Mouse (Mus musculus): ENCODE measurements at regions not wholly inside any gene's neighbourhood (a gene's known extent, or its start where the extent isn't known, plus 50 kb on each side); places are given as distances from the start of the nearest gene placed in this dataset.
A peak's percentile ranks its signal among the peaks of the same experiment; 100 is the strongest.
"Not testable (repeated sequence)": the region's sequence is repeated elsewhere in the genome, so short reads cannot be mapped to it uniquely, and the experiment has no call there.

DNA sequence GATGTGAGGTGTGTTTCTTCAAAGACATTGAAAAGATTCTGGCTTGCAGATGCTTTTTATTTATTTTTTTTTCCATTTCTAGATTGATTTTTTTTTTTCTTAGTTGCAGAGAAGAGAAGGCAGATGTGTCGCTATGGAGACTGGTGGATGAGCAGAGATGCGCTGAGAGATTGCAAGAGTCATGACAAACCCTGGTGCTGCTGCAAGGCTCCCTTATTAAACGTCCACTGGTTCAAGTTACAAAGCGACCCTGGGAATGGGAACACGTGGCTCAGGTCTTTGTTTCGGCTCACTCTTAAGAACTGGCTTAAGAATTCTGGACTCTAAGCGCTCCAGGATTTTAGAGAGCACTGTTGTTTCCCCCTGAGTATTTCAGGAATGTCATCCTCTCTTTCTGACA is 403.1 kb downstream of the Med10 start:
- peak; percentile 52 for DNase-seq

DNA sequence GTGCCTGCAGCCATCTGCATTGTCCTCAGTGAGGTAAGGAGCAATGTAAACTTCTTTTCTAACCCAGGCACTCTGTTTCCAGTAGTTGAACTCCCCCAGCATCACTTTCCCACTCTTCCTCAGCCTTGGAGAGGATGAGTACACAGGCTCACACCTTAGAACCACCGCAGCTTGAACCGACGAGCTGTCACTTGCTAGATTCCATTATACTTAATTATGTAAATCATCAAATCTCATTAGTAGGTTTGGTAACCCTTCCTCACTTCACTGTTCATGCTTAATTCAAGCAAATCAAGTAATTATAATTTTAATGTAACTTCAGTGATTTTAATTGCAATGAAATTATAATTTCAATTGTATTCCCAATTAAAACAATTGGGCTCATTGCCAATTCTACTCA is 408.0 kb downstream of the Med10 start:
- peak; percentile 68 for DNase-seq

DNA sequence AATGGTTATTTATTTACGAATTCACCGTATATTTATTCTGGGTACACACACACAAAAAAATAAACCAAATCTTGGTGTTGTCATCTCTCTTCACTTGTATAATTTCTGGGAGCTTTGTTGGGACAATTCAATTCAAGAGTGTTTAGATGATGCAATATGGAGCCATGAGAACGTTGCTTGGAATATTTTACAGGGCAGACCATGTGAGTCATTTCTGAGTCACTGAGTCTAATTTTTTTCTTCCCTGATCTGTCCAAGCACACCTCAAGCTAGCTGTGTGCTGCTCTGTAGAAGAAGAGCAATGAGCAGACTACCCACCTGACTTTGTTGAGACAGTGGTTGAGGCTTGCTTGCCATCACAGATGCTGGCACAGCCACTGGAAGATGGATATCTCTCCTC is 410.8 kb downstream of the Med10 start:
- peak; percentile 40 for DNase-seq

DNA sequence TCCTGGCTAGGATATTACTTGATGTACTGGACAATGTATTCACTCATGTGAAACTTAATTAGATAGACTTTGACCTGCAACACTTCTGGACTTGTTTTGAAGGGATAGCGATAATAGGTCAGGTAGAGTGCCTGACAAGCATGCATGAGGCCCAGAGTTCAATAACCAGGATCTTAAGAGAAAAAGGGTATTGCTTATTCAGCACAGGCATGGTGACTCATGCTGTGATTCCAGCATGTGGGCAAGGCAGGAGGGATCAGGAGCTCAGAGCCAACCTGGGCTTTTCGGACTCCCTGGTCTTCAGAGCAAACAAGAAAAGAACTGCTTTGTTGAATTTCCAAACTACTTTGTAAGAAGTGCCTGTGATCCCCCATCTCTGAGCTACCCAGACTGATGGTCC is 411.4 kb downstream of the Med10 start:
- DNase-seq = peak; percentile 70

DNA sequence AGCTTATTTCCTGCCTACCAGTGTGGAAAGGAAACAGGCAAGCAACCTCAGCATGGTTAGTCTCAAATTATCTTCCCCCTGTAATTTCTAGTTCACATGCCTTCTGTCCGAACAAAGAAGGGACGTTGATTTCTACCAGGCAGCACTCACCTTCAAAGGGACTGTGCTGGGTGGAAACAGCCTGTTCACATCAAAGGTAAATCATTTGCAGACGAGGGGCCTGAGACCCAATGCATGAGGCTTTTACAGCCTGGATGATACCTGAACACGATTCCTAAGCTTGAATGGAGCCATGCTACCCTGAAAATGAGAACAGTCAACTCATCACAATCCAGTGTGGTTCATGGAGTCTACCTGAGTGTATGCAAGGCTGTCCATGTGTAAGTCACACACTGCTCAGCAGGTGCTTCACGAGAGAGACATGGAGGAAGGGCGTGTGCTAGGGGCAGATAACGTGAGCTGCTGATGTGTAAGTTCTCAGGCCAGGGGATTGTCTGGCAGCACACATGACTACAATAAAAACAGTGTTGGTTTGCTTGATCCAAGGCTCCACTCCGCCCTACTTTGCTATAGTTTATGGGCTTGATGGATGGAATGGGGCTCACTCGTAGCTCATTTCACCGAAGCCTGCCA is 411.9 kb downstream of the Med10 start:
- peak; percentile 24 for DNase-seq

DNA sequence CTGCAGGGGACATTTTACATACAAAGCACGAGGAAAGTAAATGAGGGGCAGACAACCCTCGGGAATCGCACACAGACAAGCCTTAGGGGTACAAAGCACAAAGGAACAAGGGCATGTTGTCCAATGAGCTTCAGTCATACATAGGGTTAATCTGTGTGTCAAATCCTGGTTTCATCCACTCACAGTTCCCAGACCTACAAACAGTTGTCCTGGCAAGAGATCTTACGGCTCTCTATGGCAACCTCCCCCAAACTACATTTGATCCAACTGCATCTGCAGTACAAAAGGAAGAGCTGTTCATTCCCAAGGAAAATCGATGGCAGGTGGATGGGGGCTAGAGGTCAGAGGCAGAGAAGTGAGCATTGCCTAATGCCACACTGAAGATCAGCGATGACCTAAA is 413.9 kb downstream of the Med10 start:
- DNase-seq = no peak

DNA sequence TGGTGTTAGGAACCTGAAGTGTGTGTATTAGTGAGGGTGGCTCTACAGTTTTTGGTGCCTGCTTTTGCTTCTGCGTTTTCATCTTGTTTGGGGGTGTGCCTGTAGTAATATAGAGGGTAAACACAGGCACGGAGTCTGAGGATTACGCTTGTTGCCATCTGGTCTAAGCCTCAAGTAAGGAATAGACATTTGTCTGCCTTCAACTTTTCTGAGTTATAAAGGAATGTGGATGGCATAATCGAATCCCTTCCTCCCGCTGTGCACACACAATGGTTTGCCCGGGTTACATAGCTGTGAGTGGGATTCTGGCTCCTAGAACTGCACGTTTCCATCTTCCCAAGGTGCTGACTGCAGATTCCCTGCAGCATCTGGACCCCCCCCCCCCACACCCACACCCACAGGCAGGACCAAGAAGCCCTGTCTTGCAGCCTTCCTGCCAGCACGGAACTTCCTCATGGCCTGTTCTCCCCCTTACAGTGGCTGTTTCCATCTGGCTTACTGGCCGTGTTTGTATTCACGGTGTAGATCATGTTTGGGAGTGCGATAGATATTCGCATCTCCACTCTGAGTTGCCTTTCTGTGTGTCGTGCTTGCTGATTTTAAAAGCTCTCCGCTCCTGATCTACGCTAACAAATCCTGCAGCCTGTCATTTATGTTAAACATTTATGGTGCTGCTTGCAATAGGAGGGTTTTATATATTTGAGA is 415.4 kb downstream of the Med10 start:
- peak; percentile 33 for DNase-seq

DNA sequence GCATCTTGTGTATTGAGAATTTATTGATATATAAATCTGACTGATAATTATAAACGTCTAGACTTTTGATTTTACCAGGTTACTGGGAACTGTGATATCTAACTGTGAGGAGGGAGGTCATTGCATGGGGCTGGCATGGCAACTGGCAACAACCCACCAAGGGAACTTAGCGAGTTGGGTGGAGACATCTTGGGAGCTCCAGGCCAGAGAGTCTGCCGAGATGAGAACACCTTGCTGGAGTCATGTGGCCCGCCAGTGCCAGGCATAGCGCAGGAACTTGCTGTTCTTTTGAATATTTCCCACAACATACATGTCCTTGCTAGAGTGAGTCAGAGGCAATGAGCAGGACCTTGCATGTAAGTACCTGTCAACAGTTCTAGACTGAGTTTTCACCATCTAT is 413.9 kb downstream of the Ice1 start:
- peak; percentile 64 for DNase-seq

DNA sequence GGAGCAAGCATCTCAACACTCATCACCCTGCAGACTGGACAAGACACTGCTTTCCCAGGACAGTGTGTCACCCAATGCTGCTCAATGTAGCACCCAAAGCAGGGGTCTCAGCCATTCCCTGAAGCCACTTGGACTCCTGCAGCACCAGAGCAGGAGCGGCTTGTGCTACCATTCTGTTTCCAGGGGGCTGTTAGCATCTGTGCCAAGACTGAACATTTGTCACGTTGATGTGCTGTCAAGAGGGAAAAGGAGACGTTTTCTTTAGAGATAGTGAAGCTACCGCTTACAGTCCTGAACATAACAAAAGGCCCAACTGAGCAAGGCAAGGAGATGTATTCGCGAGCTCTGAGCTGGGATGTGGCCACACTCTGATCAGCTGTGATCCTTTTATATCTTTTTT is 410.3 kb downstream of the Ice1 start:
- DNase-seq = no peak

DNA sequence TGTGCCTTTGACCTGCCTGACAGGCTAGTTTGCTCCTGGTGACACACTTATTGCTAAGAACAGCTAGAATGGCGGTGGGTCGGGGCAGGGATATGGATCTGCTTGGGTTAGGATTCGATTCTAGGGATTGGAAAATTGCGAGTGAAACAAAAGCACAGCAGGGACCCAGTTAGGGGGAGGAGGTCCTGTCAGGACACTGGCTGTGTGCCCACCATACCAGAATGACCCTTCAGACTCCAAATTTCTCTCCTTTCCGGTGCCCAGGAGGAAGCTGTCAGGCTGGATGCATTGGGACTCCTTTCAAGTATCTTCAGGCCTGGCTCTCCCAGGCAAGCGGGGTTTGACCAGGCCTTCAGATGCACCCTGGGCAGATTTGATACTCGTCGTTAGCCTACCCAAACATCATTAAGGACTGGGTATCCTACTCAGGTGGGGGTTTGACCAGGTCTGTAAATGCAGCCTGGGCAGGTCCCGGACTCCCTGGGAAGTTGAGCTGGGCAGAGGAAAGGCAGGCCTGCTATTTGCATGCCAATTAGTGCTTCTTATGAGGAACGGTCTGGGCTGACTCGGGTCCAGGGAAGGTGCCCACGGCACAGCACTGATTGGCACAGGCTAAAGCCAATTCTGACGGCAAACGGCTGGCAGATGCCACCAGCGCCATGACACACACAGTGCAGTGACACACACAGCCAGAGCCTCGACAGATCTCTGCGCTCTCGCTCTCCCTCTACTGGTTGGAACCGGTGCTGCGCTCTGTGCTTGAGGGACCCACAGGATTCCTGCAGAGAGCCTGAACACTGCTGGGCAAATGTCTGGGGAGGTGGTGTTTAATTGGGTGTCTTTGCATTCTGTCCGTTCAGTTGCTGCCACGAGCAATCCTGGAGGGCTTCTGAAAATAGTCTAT is 403.3 kb downstream of the Ice1 start:
- no peak for DNase-seq

DNA sequence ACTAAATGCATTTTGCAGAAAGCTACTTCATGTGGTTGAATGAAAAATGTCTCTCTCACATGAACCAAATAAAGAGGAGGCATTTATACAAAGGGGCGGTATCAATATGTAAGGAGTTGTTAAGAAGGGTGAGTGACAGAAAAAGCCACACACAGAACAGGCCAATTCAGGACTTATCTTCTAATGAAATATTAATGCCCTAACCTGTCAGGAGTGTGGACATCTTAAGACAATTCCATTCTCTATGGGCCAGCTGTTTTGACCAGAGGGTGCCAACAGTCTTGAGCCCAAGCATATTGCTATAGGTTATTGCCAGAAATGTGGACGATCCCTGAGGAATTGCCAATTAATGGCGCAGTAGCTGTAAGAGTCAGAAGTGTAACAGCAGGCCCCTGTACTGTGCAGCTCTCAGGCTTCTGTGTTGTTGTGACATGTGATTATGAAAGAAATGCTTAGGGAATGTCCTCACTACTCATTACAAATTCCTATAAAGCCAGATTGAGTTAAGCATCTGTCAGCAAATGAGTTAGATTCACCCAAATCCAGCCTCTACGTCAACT is 393.8 kb downstream of the Ice1 start:
- DNase-seq = no peak

DNA sequence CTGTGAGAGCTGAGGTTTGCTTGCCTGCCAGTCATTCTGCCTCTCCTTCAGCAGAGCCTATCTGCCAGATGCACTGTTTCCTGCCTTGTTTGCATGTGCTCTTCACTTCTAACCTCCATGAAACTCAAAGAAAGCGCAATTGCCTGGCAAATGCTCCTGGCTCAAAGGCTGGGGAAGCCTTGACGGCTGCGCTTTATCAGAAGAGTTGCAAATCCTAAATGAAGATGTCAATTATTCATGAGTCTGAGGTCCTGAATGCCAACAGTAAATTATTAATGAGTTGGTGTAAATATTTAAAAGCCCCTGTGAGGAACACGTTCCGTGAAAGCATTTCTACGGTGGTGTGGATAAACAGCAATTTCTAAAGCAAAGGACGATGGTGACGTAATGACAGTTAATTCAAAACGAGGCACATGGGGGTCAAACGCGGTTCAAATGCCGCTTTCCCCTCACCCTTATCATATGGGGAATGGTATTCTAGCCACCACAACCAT is 377.4 kb downstream of the Ice1 start:
- DNase-seq = no peak

DNA sequence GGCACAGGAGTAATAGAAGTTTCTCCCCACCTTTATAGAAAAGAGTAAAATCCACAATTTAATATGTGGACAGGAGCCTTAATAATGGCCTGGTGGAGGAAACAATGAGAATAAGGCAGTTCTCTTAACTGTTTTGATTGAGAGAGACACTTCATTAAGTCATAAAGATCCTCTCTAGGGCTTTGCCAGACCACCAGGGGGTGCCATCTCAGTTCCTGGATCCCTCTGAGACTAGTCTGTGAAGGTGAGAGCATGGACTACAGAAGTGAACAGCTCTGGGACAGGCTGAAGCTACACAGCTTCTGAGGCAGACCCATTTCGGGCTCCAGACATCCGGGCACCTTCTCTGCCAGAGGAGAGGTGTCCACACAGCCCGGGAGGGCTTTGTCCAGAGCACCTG is 373.8 kb downstream of the Ice1 start:
- DNase-seq = no peak

DNA sequence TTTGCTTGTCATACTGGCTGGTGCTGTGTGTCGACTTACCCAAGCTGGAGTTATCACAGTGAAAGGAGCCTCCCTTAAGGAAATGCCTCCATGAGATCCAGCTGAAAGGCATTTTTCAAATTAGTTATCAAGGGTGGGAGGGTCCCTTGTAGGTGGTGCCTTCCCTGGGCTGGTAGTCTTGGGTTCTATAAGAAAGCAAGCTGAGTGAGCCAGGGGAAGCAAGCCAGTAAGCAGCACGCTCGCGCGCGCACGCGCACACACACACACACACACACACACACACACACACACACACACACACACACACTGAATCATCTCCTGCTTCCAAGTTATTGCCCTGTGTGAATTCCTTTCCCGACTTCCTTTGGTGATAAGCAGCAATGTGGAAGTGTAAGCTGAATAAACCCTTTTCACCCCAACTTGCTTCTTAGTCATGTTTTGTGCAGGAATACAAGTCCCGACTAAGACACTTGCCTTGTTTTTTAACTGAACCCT is 360.5 kb downstream of the Ice1 start:
- not testable (repeated sequence) for DNase-seq

DNA sequence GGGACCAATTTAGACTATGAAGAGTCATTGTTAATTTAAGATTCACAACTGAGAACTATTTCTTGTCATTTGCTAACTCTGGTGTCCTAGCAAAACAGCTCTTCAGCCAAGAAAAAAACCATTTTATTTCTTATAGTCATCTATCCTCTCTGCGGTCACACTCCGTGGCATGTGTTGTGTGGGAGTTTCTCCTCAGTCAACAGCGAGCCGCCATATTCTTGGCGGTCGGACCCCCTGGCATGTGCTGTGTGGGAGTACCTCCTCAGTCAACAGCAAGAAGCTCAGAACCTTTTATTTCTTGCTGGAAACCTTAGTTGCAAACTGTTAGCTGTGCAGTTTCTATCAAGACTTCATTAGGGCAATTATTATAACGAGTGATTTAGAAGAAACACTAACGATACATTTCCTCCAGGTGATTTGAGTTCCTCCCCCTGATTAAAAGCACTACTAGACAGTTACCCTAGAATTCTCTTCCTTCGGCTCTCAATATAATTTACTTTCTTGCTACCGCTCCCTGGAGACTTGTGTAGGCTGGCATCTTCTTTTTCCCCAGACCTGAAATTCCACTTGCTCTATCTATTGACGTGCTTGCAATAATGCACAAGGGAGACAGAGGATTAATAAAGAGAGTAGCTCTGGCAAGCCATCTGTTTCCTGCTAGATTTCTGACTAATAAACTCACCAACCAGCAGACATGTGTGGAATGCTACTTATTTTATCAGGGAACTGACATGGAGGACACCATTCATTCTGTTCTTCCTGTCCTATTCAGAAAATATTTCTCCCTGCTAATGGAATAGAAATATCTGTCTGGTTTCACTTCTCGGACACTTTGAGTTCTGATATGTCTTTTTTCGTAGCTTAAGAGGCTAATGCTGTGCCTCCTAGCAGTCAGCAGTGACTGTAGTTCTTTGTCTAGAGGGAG is 359.5 kb downstream of the Ice1 start:
- DNase-seq = no peak

DNA sequence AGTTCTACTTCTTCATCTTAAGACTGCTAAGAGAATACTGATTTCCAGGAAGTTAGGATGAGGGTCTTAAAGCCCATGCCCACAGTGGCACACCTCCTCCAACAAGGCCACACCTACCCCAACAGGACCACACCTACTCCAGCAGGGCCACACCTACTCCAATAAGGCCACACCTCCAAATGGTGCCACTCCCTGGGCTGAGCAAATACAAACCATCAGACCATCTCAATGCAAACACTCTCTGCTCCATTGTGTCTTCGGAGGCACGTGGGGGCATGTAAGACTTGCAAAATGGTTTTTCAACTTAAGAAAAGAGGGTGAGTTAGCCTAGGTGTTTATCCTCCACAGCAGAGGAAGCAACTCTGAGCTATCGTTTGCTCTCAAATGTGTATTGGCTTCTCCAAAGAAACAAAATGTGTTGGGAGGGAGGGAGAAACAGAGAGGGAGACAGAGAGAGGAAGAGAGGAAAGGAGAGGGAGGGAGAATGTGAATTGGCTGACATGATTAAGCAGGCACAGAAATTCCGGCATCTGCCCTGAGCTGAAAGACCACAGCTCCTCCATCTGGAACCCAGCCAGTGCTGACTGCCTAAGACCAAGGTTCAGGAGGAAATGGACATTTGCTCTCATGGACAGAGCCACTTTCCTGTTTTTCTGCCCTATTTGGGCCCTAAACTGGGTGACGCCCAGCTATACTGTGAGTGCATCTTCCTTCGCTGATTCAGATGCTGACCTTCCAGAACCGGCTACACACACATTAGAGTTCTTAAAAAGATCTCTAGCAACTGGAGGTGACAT is 356.2 kb downstream of the Ice1 start:
- no peak for DNase-seq

DNA sequence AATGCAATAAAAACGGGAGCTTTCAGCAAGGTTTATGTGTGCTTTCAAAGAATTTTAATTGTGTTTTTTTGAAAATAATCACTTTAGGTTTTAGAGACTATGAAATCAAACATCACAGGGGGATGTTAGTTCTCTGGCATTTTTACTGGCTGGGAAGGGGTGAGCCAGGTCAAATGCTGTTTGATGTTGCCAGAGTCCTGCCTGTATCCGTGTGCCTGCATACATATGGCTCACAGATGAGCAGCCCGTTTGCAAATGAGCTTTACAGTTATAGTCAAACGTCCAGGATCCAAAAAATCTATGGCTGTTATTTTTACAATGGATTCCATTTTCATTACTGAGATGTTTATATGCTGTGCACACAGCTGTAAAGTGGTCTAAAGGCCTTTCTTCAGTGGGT is 354.7 kb downstream of the Ice1 start:
- no peak for DNase-seq

DNA sequence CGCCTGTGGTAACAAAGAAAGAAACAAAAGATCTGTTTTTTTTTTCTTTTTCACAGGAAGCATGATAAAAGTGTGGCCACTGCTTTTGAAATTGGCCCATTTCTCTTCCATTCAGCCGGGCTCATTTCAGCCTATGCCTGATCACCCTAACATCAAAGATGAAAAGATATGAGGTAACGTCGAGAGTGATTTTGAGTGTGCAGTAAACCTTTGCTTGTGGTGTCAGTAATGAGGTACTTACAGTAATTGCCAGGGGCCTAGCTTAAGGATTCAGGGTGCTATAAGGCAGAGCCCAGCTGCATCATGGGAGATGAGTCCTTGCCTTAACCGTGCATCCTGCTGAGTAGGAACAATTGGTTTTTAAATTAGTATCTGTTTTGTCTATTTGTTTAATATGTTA is 354.2 kb downstream of the Ice1 start:
- no peak for DNase-seq

DNA sequence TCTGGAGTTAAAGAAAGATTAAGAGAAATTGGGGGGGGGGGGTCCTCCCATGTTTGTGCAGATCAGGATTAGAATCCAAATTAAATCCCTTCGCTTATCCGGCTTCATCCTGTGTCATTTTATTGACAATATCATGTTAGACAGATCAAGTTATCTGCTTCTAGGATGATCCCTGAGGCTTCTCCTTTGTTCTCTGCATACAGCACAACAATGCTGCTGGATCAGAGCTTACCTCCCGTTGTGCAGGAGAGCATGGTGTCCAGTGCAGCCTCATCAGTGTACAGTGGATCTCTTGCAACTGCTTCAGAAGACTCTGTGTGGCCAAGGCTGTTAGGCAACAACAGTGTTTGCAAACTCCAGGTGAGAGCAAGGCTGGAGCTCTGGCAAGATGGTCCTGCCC is 344.7 kb downstream of the Ice1 start:
- no peak for DNase-seq

DNA sequence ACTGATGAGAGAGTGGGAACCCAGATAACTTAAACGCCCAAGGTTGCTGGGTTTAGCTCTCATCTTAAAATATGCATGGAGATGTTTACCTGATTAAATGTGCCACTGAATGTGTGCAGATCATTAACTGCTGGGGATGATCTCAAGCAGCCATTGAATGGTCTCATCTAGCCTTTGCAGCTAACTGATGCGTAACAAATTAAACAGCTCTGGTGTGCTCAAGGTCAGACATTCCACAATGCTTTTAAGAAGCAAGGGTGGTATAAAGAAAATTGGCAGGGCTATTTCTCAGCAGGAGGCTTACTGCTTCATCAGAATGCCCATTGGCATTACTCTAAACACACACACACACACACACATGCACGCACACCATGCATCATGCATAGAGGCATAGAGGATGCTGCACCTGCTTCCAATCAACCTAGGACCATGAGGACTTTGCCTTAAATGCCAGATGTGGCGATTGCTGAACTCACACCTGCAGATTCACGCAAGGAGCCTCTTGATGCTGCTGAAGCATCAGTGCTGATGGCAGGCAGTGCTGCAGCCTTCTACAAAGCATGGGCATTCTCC is 333.4 kb downstream of the Ice1 start:
- peak; percentile 70 for DNase-seq

DNA sequence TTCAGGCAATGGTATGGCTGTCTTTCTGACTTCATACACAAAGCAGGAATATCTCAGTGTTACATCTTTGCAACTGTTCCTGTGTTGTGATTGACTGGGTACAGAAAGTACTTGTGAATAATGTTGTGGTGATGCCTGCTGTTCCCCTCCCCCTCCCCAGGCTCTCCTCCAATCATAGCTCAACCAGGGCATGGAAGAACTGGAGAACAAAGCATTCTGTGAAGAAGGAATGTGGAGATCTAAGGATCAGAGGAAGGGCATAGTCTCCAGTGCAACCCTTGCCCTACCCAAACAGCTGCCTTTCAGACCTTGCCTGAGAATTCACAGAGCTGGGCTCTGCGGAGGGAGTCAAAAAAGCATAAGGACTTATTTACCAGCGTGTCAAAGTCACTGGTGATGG is 326.9 kb downstream of the Ice1 start:
- peak; percentile 42 for DNase-seq
